Mouse (Mus musculus) layer of hippocampus, adult 9-11 months (tissue): ENCODE measurements around the gene Ldb3.

Experiments
- DNase-seq: peaks from one replicate; pipeline ENCODE4 v3.0.0; 2022

Ldb3 gene

DNA sequence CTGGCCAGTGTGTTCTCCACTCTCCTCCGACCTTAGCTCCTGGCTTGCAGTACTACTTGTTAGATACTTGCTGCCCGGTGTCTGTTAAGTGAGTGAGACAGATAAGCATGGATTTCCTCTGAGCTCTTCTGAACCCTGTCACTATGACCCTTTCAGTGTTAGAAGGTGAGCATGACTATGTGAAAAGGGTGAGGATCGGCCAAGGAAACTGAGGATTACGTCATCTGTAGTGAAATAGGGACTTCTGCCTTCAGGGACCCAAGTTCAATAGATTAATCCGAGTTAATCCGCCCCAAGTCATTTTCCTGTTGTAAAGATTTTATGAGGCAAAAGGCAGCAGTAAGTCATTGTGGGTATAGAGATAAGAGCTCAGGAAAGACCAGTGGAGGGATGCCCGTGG, 83.2 kb downstream of the Ldb3 start:
- DNase-seq: no peak

DNA sequence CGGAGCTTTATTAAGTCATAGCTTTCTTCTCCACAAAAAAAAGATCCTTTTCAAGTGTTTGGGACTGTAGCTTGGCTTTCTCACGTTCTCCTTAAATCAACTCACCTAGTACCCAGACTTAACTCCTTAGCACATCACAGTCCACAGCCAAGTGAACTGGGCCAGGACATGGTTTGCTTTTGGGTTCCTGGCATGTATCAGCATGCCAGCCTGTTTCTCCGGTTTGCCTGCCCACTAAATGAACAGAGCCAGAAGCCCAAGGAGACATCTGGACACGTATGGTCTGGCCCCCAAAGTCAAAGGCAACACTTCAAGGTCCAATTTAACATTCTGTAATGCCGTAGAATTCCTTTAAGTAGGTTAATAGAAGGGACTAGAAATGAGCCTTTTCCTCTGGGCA, 84.1 kb downstream of the Ldb3 start:
- DNase-seq: no peak

DNA sequence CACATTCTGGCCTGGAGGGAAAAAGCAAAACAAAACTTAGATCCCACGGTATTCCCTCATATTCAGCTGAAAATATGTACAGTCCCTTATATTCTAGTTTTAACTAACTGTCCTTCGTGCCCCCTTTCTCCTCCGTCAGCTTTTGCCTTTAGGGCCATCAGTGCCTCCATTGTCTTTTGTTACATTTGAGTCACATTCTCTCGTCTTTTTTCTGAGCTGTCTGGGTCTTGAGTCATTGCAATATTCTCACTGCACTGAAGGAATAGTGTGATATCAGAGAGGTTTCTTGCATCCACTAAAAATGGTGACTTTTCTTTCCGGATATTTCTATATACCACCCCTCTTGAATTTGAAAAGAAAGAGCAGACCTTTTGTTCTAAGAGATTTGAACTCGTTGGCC, 84.7 kb downstream of the Ldb3 start:
- DNase-seq: no peak

DNA sequence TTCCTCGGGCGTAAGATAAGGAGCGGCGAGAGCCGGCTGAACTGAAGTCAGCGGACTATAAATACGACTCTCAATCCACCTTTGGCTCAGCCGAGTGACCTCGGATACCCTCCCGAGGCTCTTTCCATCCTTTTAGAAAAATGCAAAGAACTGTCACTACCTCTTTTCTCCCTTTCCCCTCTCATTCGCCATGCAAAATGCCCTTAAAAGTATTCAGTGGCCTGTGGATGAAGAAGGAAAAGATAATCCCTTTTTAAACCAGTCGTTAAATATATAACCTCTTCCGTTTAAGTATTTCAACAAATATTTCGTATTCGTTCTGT, 85.2 kb downstream of the Ldb3 start, which contains the start of gene Bmpr1a:
Gene Bmpr1a (minus strand): TSS at position 17 of the 323 bp plus-strand sequence.
- DNase-seq: no peak

DNA sequence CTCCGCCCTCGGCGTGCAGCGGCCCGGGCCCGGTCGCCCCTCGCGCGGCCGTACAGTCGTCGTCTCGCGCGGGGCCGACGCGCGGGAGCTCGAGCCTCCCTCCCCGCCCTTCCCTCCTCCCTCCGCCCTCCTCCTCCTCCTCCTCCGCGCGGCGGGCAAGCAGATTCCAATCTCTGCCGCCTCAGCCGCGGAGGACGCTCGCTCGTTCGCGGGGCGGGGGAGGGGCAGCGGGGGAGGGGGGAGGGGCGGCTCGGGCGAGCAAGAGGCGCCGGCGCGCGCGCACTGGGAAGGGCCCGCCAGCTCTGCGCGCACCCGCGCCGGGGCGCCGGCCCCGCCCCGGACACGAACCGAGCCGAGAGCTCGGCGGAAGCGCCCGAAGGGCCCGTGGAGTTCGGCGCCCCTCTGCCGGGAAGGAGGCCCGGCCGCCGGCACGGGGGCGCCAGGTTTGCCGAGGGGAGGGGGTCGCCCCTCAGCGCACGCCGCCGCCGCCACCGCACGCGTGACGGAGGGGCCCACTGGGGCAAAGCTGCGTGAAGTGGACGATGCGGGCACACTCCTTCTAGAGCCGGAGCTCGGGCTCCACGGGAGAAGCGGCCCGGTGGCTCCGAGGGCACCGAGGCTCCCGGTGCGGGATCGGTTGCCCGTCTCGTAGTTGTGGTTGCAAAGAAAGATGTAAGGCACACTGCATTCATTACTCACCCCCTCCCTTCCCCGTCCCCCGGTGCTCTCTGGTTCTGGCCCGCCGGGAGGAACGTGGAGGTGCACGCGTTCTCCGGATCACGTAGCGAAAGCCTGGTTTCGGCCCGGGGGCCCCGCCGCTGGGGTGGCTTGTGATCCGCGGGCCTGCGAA, 85.8 kb downstream of the Ldb3 start:
- DNase-seq: peak; percentile 90

DNA sequence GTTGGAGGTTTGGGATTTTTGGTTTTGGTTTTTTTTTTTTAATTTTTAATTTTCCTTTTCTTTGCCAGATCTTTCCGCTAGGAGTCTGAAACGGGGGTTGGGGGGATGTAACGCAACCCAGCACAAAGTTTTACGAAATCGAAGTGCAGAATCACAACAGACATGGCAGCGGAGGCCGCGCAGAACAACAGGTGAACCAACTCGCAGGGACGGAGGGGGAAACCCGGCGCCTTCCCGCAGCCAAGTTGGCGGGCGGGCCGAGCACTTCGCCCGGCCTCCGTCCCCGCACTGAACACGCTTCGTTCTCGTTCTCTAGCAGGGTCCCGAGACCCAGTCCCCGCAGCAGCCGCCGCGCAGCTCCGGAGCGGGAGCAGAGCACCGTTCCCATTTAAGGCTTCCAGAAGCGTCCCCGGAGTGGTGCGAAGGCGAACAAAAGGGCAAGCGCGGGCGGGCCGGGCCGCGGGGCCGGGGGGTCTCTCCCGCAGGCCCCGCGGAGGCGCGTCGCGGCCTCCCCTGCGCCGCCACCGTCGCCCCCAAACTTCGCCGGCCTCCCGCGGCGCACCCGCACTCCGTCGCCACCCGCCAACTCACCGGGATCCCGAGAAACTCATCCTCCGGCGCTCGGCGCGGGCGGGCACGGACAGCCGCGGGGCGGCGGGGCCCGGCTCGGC, 86.5 kb downstream of the Ldb3 start:
- no peak for DNase-seq

DNA sequence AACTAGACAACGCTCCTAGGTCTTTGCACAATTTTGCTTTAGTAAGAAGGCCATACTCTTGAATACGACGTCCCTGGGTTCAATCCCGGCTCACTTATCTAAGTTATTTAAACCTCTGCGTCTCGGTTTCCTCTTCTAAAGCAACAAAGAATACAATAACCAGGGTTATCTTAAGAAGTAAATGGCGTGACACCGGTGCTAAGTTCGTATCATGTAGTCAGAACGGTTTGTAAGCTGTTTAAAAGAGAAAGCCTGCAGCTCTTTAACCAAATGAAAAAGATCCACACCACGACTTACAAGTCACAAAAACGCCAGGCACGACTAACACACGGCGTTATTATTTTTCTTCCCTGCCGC, 87.1 kb downstream of the Ldb3 start:
- DNase-seq: no peak

DNA sequence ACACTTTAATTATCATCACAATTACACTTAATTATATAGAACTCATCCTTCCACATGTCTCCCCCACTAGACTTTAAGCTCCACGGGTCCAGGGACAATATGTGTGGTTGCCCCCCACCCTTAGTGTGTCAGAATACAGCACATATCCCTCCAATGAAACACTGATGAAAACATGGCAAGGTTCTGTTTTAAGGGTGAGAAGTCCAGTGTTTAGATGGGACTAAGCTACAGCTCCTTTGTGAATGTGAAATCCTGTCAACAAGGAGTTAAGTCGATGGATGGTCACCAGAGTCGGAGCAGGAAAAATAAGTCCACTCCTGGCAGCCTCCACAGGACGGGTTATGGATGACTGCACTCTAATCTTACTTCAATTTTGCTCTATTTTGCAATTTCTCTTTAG, 88.2 kb downstream of the Ldb3 start:
- no peak for DNase-seq

DNA sequence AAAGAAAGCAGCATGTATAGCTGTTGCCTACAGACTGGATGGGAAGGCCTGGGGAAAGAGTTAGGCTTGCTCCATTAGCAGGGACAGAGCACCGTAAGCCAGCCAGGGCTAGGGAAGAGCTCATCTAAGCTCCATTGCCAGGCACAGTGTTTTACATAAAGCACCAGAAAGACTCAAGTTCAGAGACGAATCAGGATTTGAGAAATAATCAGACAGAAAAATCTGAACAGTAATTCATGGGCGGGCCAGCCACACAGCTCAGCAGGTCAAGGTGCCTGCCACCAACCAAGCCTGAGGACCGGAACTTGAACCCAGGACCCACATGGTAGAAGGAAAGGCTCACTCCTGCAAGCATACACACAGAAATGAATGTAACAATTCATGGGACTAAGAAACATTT, 88.8 kb downstream of the Ldb3 start:
- DNase-seq: no peak

DNA sequence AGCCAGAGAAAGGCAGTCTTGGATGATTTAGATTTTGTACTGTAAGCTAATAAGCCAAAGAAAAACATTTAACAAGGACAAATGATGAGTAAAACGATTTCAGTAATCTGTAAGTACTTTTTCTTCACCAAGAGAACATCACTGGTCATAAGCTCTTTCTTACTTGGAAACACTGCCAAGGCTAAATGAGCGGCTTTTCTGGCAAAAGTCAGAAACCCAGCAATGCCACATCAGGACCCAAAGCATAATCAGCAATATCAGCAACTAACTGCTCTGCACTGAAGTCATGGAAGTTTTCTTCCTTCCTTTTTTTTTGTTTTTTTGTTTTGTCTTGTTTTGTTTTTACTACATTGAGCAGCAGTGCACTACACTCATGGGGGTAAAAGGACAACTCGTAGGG, 91.1 kb downstream of the Ldb3 start:
- DNase-seq: no peak

DNA sequence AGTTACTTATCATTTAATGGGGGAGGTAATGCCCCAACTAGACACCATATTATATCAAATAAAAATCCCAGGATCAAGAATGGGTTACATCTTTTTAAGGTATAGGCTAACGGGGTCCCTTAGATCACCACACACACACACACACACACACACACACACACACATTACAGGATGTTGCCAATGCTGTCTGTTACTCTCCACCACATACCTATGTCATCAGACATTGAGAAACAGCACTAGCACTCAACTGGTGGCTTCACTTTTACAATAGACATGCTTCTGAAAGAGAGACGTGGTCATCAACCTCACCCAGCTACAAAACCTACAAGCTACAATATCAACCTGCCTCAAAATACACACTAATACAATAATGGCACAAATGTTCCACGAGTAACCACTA, 94.8 kb downstream of the Ldb3 start:
- DNase-seq: no peak

DNA sequence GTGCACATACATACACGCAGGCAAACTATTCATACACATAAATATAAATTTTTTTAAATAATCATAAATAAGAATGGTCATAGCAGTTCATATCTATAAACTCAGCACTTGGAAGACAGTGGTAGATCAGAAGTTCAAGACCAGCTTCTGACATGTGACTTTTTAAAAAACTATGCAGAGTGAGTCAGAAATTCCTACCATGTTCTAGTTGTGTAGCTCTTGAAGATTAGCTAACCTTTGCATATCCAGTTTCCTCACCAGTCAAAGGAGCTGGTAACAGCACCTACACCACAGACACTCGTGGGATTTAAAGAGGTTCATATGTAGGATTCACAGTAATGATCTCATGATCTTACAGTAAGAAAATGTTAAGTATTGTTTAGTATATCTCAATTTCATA, 95.8 kb downstream of the Ldb3 start:
- no peak for DNase-seq

DNA sequence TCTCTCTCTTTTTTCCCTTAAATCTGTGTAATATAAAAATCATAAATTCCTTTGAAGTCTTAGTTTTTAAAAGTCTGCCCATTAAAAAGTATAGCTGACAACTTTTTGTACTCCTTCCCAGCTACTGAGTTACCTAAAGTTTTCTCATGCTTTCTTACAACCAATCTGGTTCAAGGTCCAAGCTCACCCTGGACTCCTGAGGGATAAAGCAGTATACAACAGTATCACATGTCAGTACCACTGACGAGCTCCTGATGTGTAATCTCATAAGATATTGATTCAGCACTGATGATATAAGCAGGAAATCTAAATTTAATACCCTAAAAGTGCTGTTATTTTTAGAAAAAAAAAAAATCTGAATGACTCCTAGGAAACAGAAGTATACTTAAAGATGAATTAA, 97.5 kb downstream of the Ldb3 start:
- no peak for DNase-seq

DNA sequence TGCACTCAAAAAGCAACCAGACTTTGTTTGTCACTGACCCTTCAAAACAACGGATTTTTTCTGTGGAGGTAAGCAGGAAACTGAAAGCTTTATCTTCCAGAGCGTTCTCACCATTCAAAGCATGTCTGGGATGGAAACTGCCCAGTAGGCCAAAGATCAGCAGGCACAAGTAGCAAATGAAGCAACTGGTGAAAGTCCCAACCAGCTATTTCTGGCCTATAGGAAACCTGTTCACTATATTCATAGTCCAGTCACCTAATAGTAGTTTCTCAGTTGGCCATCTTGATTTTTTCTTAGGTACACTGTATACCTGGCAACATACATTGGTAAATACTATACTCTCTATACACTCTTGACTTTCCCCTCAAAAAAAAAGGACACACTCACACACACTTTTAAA, 98.6 kb downstream of the Ldb3 start:
- DNase-seq: no peak

DNA sequence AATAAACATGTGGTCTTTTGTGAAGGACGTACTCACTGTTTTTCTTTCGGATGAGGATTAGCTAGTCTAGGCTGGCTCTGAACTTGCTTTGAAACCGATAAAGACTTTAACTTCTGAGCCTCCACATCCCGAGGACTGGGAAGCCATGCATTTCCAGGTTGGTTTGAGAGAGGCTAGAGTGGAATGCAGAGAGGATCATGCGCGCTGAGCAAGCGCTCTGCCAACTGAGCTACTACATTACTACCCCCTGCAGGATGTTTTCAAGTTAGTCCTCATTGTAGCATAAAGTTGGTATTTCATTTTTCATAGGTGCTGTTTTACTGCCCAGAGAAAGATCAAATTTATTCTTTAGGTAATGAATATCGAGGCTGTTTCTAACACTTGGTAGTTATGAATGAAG, 102.3 kb downstream of the Ldb3 start:
- no peak for DNase-seq

DNA sequence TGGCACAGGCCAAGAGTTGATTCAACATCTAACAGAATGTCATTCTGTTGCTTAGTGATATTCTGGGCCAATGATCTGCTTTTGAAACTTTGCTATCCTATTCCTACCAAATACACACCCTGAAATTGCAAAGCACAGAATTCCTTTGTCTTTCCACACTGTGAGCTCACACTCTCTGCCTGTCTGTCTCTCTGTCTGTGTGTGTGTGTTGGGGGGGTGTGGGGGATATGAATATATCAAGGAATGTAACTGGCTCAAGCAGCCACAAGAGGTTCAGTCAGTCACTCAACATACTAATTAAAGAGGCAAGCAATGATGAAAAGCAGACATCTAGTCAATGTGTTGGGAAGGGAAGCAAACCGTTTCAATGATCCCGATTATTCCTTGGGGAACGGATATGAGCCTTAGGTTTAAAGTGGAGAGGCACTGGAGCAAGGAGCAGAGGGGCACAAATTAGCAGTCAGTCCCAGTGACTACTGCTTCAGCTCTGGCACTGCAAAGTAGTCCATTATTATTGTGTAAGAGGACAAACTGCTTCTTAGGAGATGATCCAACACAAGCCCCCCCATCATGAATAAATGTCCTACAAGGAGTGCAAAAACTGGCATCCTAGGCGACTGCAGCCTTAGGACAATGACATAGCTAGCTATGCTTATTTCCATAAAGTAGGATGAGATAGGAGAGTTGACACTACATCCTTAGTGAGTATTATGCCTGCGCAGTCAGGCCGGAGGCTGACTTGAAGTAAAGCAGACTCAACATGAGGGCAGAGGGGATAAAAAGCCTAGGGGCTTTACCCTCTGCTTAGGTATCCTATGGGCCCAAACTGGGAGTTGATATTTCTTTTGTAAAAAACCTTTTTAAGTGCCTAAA, 104.8 kb downstream of the Ldb3 start:
- DNase-seq: no peak
